Mouse (Mus musculus) gastrocnemius, adult 8-10 months (tissue): Measurements from ENCODE around the gene Llgl1. TPM values are rescaled to one million over a fixed set of nuclear protein-coding genes. Genes with fewer than 3 reads are reported as not detected.
A peak's percentile ranks its signal among the peaks of the same experiment; 100 is the strongest.

Experiments
- DNase-seq, 2 experiments: peaks; one replicate each; pipeline ENCODE4 v3.0.0; 2022; ENCODE audit warnings: low spot score in 2 of 2
- total RNA-seq, 4 experiments: library from RNA; stranded (reverse); gene quantifications; 2 replicates each; pipeline ENCODE4 v1.2.4; 2022

Llgl1 gene
- 10 to 100 TPM in 1 of 4 experiments, 1 to 10 TPM in 3; 9.5 to 10.3 (median 9.8) TPM for total RNA-seq

GRCm38 (mm10) chr11:60699524-60700075, at the start of gene Llgl1:
Llgl1 (plus strand) TSS chr11:60699723.
- peak; percentile 72 to 78 for DNase-seq

- no peak for DNase-seq
These were observed 3.4 kb upstream of the Llgl1 start for GRCm38 (mm10) chr11:60696165-60696564.

GRCm38 (mm10) chr11:60697561-60697960, 2.0 kb upstream of the Llgl1 start:
- no peak for DNase-seq

- DNase-seq, result peak; percentile 53 to 57
These were observed 558 bp upstream of the Llgl1 start for GRCm38 (mm10) chr11:60698806-60699523.

GRCm38 (mm10) chr11:60700320-60701185, 1.0 kb downstream of the Llgl1 start:
- peak; percentile 2 to 3 for DNase-seq

- DNase-seq, result peak; percentile 1 to 4
These were observed 2.1 kb downstream of the Llgl1 start for GRCm38 (mm10) chr11:60701611-60702010.

- peak; percentile 16 to 19 for DNase-seq
These were observed 3.6 kb downstream of the Llgl1 start for GRCm38 (mm10) chr11:60703131-60703530.

- peak in 1 of 2 experiments; percentile 2 for DNase-seq
These were observed 4.7 kb downstream of the Llgl1 start for GRCm38 (mm10) chr11:60704023-60704880.

GRCm38 (mm10) chr11:60705255-60705654, 5.7 kb downstream of the Llgl1 start:
- peak in 1 of 2 experiments; percentile 2 for DNase-seq

- peak in 1 of 2 experiments; percentile 2 for DNase-seq
These were observed 6.6 kb downstream of the Llgl1 start for GRCm38 (mm10) chr11:60706076-60706475.

- peak in 1 of 2 experiments; percentile 3 for DNase-seq
These were observed 7.4 kb downstream of the Llgl1 start for GRCm38 (mm10) chr11:60706696-60707480.

- peak; percentile 95 to 96 for DNase-seq
These were observed 8.1 kb downstream of the Llgl1 start for GRCm38 (mm10) chr11:60707672-60708071.

- peak in 1 of 2 experiments; percentile 4 for DNase-seq
These were observed 9.1 kb downstream of the Llgl1 start for GRCm38 (mm10) chr11:60708631-60709030.

- DNase-seq, result peak in 1 of 2 experiments; percentile 3
These were observed 10.2 kb downstream of the Llgl1 start for GRCm38 (mm10) chr11:60709481-60710465.

- DNase-seq, result peak in 1 of 2 experiments; percentile 3
These were observed 11.7 kb downstream of the Llgl1 start for GRCm38 (mm10) chr11:60711218-60711617.

GRCm38 (mm10) chr11:60712040-60712439, 12.5 kb downstream of the Llgl1 start:
- DNase-seq, result no peak

GRCm38 (mm10) chr11:60712639-60713255, 13.2 kb downstream of the Llgl1 start:
- peak in 1 of 2 experiments; percentile 2 for DNase-seq

- DNase-seq, result no peak
These were observed 16.3 kb downstream of the Llgl1 start for GRCm38 (mm10) chr11:60715833-60716232.
